Mouse (Mus musculus): ENCODE results near the gene Gm21541. TPM values are rescaled to one million over a fixed set of nuclear protein-coding genes. Genes with fewer than 3 reads are reported as not detected.
"Not testable (repeated sequence)": the region's sequence is repeated elsewhere in the genome, so short reads cannot be mapped to it uniquely, and the experiment has no call there.

Gene Gm21541
- 2.0 TPM in 1 of 2 replicates, not detected in the other for polyA plus RNA-seq (2016; fragmentation: Nextera tagmentation; extraction: Ambion mirVana)

DNA sequence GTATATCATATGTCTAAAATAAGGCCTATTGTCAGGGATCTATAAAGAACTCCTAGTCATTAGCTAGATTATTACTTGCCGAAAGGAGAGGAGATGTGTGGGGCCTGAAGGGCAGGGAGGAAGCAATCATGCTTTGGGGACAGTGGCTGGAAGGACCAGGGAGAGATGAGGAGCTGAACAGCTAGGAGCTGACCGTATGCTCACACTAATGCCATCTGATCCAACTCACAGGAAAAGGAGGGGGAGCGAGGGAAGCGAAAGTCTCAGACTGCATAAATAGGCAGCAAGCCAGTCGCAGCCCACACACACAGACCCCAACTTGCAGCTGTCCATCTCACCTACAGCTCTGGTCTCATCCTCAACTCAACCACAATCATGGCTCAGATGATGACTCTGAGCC, at the start of gene Gm21541:
Gm21541 (plus strand) TSS at position 301 of the 400 bp plus-strand sequence.
- not testable (repeated sequence) for H3K9me3 ChIP-seq; ATAC-seq (ENCODE audit: low FRiP score); H3K27ac ChIP-seq; H3K4me3 ChIP-seq (replicated peaks); H3K4me1 ChIP-seq; H3K36me3 ChIP-seq (replicated peaks); H3K4me2 ChIP-seq; H3K9ac ChIP-seq; H3K27me3 ChIP-seq
- no CpG with 5 or more reads among the region's 5 CpGs for WGBS

DNA sequence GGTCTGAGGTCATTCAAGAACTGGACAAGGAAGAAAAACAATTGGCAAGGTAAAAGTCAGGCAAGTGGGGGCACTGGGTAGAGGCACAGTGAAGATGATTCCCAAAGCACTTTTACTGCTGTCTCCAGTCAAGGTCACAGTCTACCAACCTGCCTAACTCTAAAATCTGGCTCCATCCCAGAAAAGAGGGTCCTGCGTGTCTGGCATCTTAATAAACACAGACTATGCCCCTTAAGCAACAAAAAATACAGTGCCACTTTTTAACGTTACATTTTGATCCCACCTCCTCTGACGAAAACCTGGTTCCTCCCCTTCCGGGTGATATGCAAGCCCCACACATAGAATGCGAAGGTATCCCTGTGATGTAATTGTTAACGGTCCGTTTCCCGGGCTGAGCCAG, 37.9 kb downstream of the Gm21541 start, which contains the start of gene Gm20878:
Gm20878 (plus strand) TSS at position 301 of the 400 bp plus-strand sequence.
- no CpG with 5 or more reads among the region's 8 CpGs for WGBS
- H3K4me2 ChIP-seq = not testable (repeated sequence)

More for the DNA sequence above, 37.9 kb downstream of the Gm21541 start, which contains the start of gene Gm20878:
- H3K27ac ChIP-seq; H3K9ac ChIP-seq; H3K36me3 ChIP-seq (replicated peaks); H3K4me1 ChIP-seq; ATAC-seq (ENCODE audit: low FRiP score); H3K9me3 ChIP-seq; H3K27me3 ChIP-seq; H3K4me3 ChIP-seq (replicated peaks): not testable (repeated sequence)

Other genes with a start within 250 kb of the Gm21541 start
- gene Cntfr, start 206.5 kb upstream of the Gm21541 start, polyA plus RNA-seq (2016; fragmentation: Nextera tagmentation; extraction: Ambion mirVana) = 21.9 and 28.3 TPM in 2 replicates
- 56.6 and 62.1 TPM in 2 replicates for gene Il11ra1, start 203.6 kb upstream of the Gm21541 start, polyA plus RNA-seq (2016; fragmentation: Nextera tagmentation; extraction: Ambion mirVana)
- gene Rpp25l, start 190.1 kb upstream of the Gm21541 start, polyA plus RNA-seq (2016; fragmentation: Nextera tagmentation; extraction: Ambion mirVana) = 77.0 and 79.1 TPM in 2 replicates
- gene Dctn3, start 180.4 kb upstream of the Gm21541 start, polyA plus RNA-seq (2016; fragmentation: Nextera tagmentation; extraction: Ambion mirVana) = 159 and 179 TPM in 2 replicates
- gene Arid3c, start 172.5 kb upstream of the Gm21541 start, polyA plus RNA-seq (2016; fragmentation: Nextera tagmentation; extraction: Ambion mirVana) = 0.42 and 0.46 TPM in 2 replicates
- 16.6 and 19.8 TPM in 2 replicates for gene Galt, start 148.4 kb upstream of the Gm21541 start, polyA plus RNA-seq (2016; fragmentation: Nextera tagmentation; extraction: Ambion mirVana)
- 57.3 and 57.8 TPM in 2 replicates for gene Sigmar1, start 147.5 kb upstream of the Gm21541 start, polyA plus RNA-seq (2016; fragmentation: Nextera tagmentation; extraction: Ambion mirVana)
- gene Ccl27a, start 129.4 kb upstream of the Gm21541 start, polyA plus RNA-seq (2016; fragmentation: Nextera tagmentation; extraction: Ambion mirVana) = 119 and 122 TPM in 2 replicates
- 4.4 and 5.4 TPM in 2 replicates for gene Gm20878, start 38.0 kb downstream of the Gm21541 start, polyA plus RNA-seq (2016; fragmentation: Nextera tagmentation; extraction: Ambion mirVana)
- not detected in 2 replicates for gene Fam205a4, start 62.4 kb downstream of the Gm21541 start, polyA plus RNA-seq (2016; fragmentation: Nextera tagmentation; extraction: Ambion mirVana)
- gene Gm21093, start 131.1 kb downstream of the Gm21541 start, polyA plus RNA-seq (2016; fragmentation: Nextera tagmentation; extraction: Ambion mirVana) = 0.37 and 0.49 TPM in 2 replicates
- not detected in 2 replicates for gene Gm3893, start 187.6 kb downstream of the Gm21541 start, polyA plus RNA-seq (2016; fragmentation: Nextera tagmentation; extraction: Ambion mirVana)
- gene Gm13304, start 211.2 kb downstream of the Gm21541 start, polyA plus RNA-seq (2016; fragmentation: Nextera tagmentation; extraction: Ambion mirVana) = 0.57 TPM in 1 of 2 replicates, not detected in the other
- gene Gm13306, start 249.8 kb downstream of the Gm21541 start, polyA plus RNA-seq (2016; fragmentation: Nextera tagmentation; extraction: Ambion mirVana) = not detected in 2 replicates